Mouse (Mus musculus): ENCODE measurements at regions not wholly inside any gene's neighbourhood (a gene's known extent, or its start where the extent isn't known, plus 50 kb on each side); places are given as distances from the start of the nearest gene placed in this dataset.
A peak's percentile ranks its signal among the peaks of the same experiment; 100 is the strongest.

GRCm38 (mm10) chr14:105841888-105842287, 54.7 kb downstream of the Spry2 start:
- DNase-seq (ENCODE audit: extremely low spot score in 1 of 2, low spot score in 2 of 2): no peak
- intact Hi-C loops (cut with DNase I): no loop called here

GRCm38 (mm10) chr14:105837533-105837932, 59.1 kb downstream of the Spry2 start:
- intact Hi-C loops (cut with DNase I): no loop called here
- no peak for TF ChIP-seq CTCF (IDR thresholded peaks at IDR 0.05)
- no peak overlapping the region for H3K27ac ChIP-seq
- no peak overlapping the region for H3K4me3 ChIP-seq
- no peak for DNase-seq (ENCODE audit: extremely low spot score in 1 of 2, low spot score in 2 of 2)

More at GRCm38 (mm10) chr14:105841888-105842287, 54.7 kb downstream of the Spry2 start:
- no peak overlapping the region for H3K27ac ChIP-seq
- no peak overlapping the region for H3K4me3 ChIP-seq
- no peak for TF ChIP-seq CTCF (IDR thresholded peaks at IDR 0.05)

- DNase-seq (ENCODE audit: extremely low spot score in 1 of 2, low spot score in 2 of 2): no peak
- no peak for TF ChIP-seq CTCF (IDR thresholded peaks at IDR 0.05)
- Histone ChIP-seq H3K4me3 (no peak overlapping the region), H3K27ac (no peak overlapping the region)
- intact Hi-C loops (cut with DNase I): no loop called here
Observed at GRCm38 (mm10) chr14:105830701-105831100, 65.9 kb downstream of the Spry2 start.

- intact Hi-C loops (cut with DNase I): no loop called here
- TF ChIP-seq CTCF (IDR thresholded peaks at IDR 0.05): no peak
Observed at GRCm38 (mm10) chr14:105830301-105830700, 66.3 kb downstream of the Spry2 start.

GRCm38 (mm10) chr14:105823129-105823528, 73.5 kb downstream of the Spry2 start:
- DNase-seq (ENCODE audit: extremely low spot score in 1 of 2, low spot score in 2 of 2): no peak
- no peak for TF ChIP-seq CTCF (IDR thresholded peaks at IDR 0.05)

More at GRCm38 (mm10) chr14:105830301-105830700, 66.3 kb downstream of the Spry2 start:
- Histone ChIP-seq H3K4me3 (no peak overlapping the region), H3K27ac (no peak overlapping the region)
- DNase-seq (ENCODE audit: extremely low spot score in 1 of 2, low spot score in 2 of 2): no peak

GRCm38 (mm10) chr14:105822653-105823052, 74.0 kb downstream of the Spry2 start:
- no peak overlapping the region for H3K4me3 ChIP-seq
- no peak for TF ChIP-seq CTCF (IDR thresholded peaks at IDR 0.05)

More at GRCm38 (mm10) chr14:105823129-105823528, 73.5 kb downstream of the Spry2 start:
- intact Hi-C loops (cut with DNase I): no loop called here
- H3K4me3 ChIP-seq: no peak overlapping the region
- H3K27ac ChIP-seq: no peak overlapping the region

GRCm38 (mm10) chr14:105819534-105819933, 77.1 kb downstream of the Spry2 start:
- intact Hi-C loops (cut with DNase I): no loop called here
- DNase-seq (ENCODE audit: extremely low spot score in 1 of 2, low spot score in 2 of 2): no peak
- Histone ChIP-seq H3K4me3 (no peak overlapping the region), H3K27ac (no peak overlapping the region)
- peak; percentile 1; the same call in 1 of the 2 replicates for TF ChIP-seq CTCF (IDR thresholded peaks at IDR 0.05)

More at GRCm38 (mm10) chr14:105822653-105823052, 74.0 kb downstream of the Spry2 start:
- H3K27ac ChIP-seq: no peak overlapping the region
- DNase-seq (ENCODE audit: extremely low spot score in 1 of 2, low spot score in 2 of 2): no peak
- intact Hi-C loops (cut with DNase I): no loop called here

- DNase-seq (ENCODE audit: extremely low spot score in 1 of 2, low spot score in 2 of 2): no peak
- H3K4me3 ChIP-seq: no peak overlapping the region
- intact Hi-C loops (cut with DNase I): no loop called here
- H3K27ac ChIP-seq: no peak overlapping the region
- TF ChIP-seq CTCF (IDR thresholded peaks at IDR 0.05): no peak
Observed at GRCm38 (mm10) chr14:105818841-105819240, 77.8 kb downstream of the Spry2 start.

GRCm38 (mm10) chr14:105817481-105817880, 79.1 kb downstream of the Spry2 start:
- intact Hi-C loops (cut with DNase I): no loop called here

GRCm38 (mm10) chr14:105815827-105816226, 80.8 kb downstream of the Spry2 start:
- Histone ChIP-seq H3K27ac (no peak overlapping the region), H3K4me3 (peak overlapping the region; percentile 24; the same call in 1 of the 2 replicates)
- intact Hi-C loops (cut with DNase I): no loop called here
- TF ChIP-seq CTCF (IDR thresholded peaks at IDR 0.05): no peak
- DNase-seq (ENCODE audit: extremely low spot score in 1 of 2, low spot score in 2 of 2): no peak

More at GRCm38 (mm10) chr14:105817481-105817880, 79.1 kb downstream of the Spry2 start:
- H3K27ac ChIP-seq: no peak overlapping the region
- TF ChIP-seq CTCF (IDR thresholded peaks at IDR 0.05): no peak
- H3K4me3 ChIP-seq: no peak overlapping the region
- DNase-seq (ENCODE audit: extremely low spot score in 1 of 2, low spot score in 2 of 2): no peak

GRCm38 (mm10) chr14:105815281-105815680, 81.3 kb downstream of the Spry2 start:
- intact Hi-C loops (cut with DNase I): no loop called here
- no peak overlapping the region for H3K27ac ChIP-seq
- no peak for TF ChIP-seq CTCF (IDR thresholded peaks at IDR 0.05)
- H3K4me3 ChIP-seq: peak overlapping the region; percentile 24; the same call in 1 of the 2 replicates
- no peak for DNase-seq (ENCODE audit: extremely low spot score in 1 of 2, low spot score in 2 of 2)

GRCm38 (mm10) chr14:105813661-105814060, 83.0 kb downstream of the Spry2 start:
- Histone ChIP-seq H3K27ac (no peak overlapping the region), H3K4me3 (no peak overlapping the region)
- TF ChIP-seq CTCF (IDR thresholded peaks at IDR 0.05): no peak
- DNase-seq (ENCODE audit: extremely low spot score in 1 of 2, low spot score in 2 of 2): no peak
- intact Hi-C loops (cut with DNase I): no loop called here

GRCm38 (mm10) chr14:105813097-105813496, 83.5 kb downstream of the Spry2 start:
- intact Hi-C loops (cut with DNase I): no loop called here
- no peak overlapping the region for H3K27ac ChIP-seq
- DNase-seq (ENCODE audit: extremely low spot score in 1 of 2, low spot score in 2 of 2): no peak
- no peak overlapping the region for H3K4me3 ChIP-seq
- TF ChIP-seq CTCF (IDR thresholded peaks at IDR 0.05): no peak
